Mouse (Mus musculus): Measurements from ENCODE around the gene Atp8b5. TPM values are rescaled to one million over a fixed set of nuclear protein-coding genes. Genes with fewer than 3 reads are reported as not detected.

The Atp8b5 gene
- polyA plus RNA-seq, 1 experiment: 0.36 TPM

DNA sequence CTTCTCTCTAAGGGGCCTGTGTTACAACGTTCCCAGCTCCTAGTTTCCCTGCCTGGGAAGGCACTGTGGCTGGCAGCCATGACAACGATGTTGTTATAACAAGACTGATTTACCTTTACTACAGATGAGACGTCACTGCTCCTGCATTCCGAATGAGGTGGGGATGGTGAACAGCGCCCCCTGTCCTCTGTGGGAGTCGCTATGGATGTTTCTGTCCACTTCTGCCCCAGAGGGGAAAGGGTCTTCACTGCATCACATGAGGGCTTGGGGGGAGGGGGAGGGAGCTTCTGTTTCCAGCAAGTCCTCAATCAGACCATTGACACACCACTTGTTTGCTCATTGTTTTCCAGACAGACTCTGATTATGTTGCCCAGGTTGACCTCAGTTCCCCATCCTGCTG, 27.0 kb downstream of the Atp8b5 start:
- Histone ChIP-seq H3K27me3 (ENCODE audit: control insufficient read depth, insufficient read depth, low read length) (no peaks in the 10 kb centered on the region), H3K27ac (ENCODE audit: control insufficient read depth, insufficient read depth, low read length) (no peak overlapping the region), H3K36me3 (ENCODE audit: control insufficient read depth, insufficient read depth, low read length) (no peaks in the 10 kb centered on the region), H3K4me1 (replicated peaks; ENCODE audit: control insufficient read depth, insufficient read depth, low read length) (no peaks in the 10 kb centered on the region), H3K4me3 (ENCODE audit: control insufficient read depth, insufficient read depth, low read length) (no peak overlapping the region)
- no peak for DNase-seq
- WGBS: 46% methylated on average over 6 of the region's 6 CpGs
- no peak for TF ChIP-seq CTCF (IDR thresholded peaks at IDR 0.05; ENCODE audit: borderline replicate concordance, control insufficient read depth, extremely low read depth, insufficient read depth, low read length, poor library complexity)
- TF ChIP-seq POLR2A (IDR thresholded peaks at IDR 0.05; ENCODE audit: control insufficient read depth, extremely low read depth, insufficient read depth, low read length, poor library complexity): no peak

DNA sequence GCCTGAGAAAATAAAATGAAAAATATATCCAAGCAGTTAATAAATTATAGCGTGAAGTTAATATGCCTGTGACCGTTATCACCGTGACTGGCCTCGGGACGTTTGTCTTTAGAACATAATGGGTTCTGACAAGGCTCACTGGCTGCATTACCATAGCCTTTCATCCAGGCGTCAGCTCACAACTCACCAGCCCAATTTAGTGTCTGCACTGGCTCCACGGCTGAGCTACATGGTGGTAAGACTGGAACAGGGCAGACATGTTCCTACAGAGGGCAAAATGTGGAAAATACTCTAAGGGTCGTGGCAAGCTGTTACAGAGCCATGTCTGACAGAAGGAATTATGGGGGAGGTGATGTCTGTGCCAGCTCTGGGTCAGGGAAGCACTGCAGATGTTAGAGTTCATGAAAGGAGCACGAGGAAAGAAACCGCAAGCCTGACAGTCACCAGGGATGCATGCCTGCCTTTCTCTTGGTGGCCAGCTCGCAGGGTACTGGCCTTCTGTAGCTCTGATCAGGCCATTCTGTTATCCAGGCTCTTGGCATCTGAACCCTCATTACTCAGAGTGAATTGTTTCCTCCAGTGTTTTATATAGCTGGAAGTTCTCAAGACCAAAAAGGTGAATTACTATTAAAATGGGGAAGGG, 42.9 kb downstream of the Atp8b5 start:
- no peak overlapping the region for H3K27ac ChIP-seq (ENCODE audit: control insufficient read depth, insufficient read depth, low read length)
- 89% methylated on average over 11 of the region's 11 CpGs for WGBS
- H3K27me3 ChIP-seq (ENCODE audit: control insufficient read depth, insufficient read depth, low read length): no peaks in the 10 kb centered on the region; the same call in 1 of the 2 replicates
- no peaks in the 10 kb centered on the region for H3K36me3 ChIP-seq (ENCODE audit: control insufficient read depth, insufficient read depth, low read length)
- no peaks in the 10 kb centered on the region for H3K4me1 ChIP-seq (replicated peaks; ENCODE audit: control insufficient read depth, insufficient read depth, low read length)
- no peak overlapping the region for H3K4me3 ChIP-seq (ENCODE audit: control insufficient read depth, insufficient read depth, low read length)
- no peak for DNase-seq
- TF ChIP-seq POLR2A (IDR thresholded peaks at IDR 0.05; ENCODE audit: control insufficient read depth, extremely low read depth, insufficient read depth, low read length, poor library complexity): no peak
- no peak for TF ChIP-seq CTCF (IDR thresholded peaks at IDR 0.05; ENCODE audit: borderline replicate concordance, control insufficient read depth, extremely low read depth, insufficient read depth, low read length, poor library complexity)

DNA sequence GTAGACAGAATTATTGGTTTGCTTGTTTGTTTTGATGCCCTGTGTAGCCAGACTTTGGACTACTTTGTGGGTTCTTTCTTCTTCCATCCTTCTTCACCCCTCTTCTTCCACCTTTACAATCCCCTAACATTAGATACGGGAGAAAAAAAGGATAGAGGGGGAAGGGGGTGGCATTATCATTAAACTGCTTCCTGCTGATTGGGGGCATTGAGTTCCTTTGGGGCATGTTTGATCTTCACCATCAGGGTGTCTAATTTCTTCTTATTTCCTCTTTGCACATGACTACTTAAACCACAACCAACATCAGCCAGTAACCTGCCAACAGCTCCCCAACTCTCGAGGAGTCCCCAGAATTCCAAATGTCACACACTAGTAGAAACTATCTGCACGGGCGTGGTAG, 54.6 kb downstream of the Atp8b5 start:
- TF ChIP-seq CTCF (IDR thresholded peaks at IDR 0.05; ENCODE audit: borderline replicate concordance, control insufficient read depth, extremely low read depth, insufficient read depth, low read length, poor library complexity) (no peak), POLR2A (IDR thresholded peaks at IDR 0.05; ENCODE audit: control insufficient read depth, extremely low read depth, insufficient read depth, low read length, poor library complexity) (no peak)

DNA sequence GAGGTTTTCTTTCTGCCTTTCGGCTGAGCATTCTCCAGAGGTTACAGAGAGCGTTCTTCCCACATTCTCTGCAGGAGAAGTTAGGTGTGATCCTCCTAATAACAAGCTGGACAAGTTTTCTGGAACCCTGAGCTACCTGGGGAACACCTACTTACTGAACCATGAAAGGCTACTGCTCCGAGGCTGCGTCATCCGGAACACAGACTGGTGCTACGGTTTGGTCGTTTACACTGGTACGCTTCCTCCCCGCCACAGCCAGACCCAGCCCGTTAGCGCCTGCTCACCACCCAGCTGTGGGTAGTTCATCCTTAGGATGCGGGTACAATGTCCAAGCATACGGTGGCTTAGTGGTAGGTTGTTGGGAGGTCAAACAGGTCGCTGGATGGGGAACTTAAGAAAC, 55.4 kb downstream of the Atp8b5 start:
- Histone ChIP-seq H3K27me3 (ENCODE audit: control insufficient read depth, insufficient read depth, low read length) (no peaks in the 10 kb centered on the region), H3K4me1 (replicated peaks; ENCODE audit: control insufficient read depth, insufficient read depth, low read length) (no peaks in the 10 kb centered on the region), H3K36me3 (ENCODE audit: control insufficient read depth, insufficient read depth, low read length) (no peaks in the 10 kb centered on the region), H3K4me3 (ENCODE audit: control insufficient read depth, insufficient read depth, low read length) (no peak overlapping the region), H3K27ac (ENCODE audit: control insufficient read depth, insufficient read depth, low read length) (no peak overlapping the region)
- TF ChIP-seq POLR2A (IDR thresholded peaks at IDR 0.05; ENCODE audit: control insufficient read depth, extremely low read depth, insufficient read depth, low read length, poor library complexity): no peak
- no peak for TF ChIP-seq CTCF (IDR thresholded peaks at IDR 0.05; ENCODE audit: borderline replicate concordance, control insufficient read depth, extremely low read depth, insufficient read depth, low read length, poor library complexity)
- no peak for DNase-seq
- WGBS: 90% methylated on average over 14 of the region's 14 CpGs

More for the DNA sequence above, 54.6 kb downstream of the Atp8b5 start:
- WGBS: 48% methylated on average over 4 of the region's 4 CpGs
- Histone ChIP-seq H3K27ac (ENCODE audit: control insufficient read depth, insufficient read depth, low read length) (no peak overlapping the region), H3K4me1 (replicated peaks; ENCODE audit: control insufficient read depth, insufficient read depth, low read length) (no peaks in the 10 kb centered on the region), H3K27me3 (ENCODE audit: control insufficient read depth, insufficient read depth, low read length) (no peaks in the 10 kb centered on the region), H3K36me3 (ENCODE audit: control insufficient read depth, insufficient read depth, low read length) (no peaks in the 10 kb centered on the region), H3K4me3 (ENCODE audit: control insufficient read depth, insufficient read depth, low read length) (no peak overlapping the region)
- DNase-seq: no peak

DNA sequence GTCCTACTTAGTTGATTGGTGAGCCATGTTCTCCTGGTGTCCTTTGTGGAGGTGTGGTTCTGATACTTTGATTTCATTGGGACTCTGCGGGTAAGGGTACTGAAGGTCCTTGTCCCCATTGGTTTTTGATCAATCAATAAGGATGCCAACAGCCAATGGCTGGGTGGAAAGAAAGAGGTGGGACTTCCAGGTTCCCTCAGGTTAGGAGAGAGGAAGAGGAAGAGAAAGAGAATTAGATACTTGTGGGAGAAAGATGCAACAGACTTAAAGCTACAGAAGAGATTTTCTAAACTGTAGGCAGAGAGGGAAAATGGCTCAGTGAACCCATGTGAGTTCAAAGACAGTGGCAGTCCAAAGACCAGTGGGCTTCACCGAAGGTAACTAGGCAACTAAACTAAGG, 60.2 kb downstream of the Atp8b5 start:
- Histone ChIP-seq H3K4me1 (replicated peaks; ENCODE audit: control insufficient read depth, insufficient read depth, low read length) (no peaks in the 10 kb centered on the region), H3K27me3 (ENCODE audit: control insufficient read depth, insufficient read depth, low read length) (no peaks in the 10 kb centered on the region), H3K27ac (ENCODE audit: control insufficient read depth, insufficient read depth, low read length) (no peak overlapping the region), H3K36me3 (ENCODE audit: control insufficient read depth, insufficient read depth, low read length) (no peaks in the 10 kb centered on the region), H3K4me3 (ENCODE audit: control insufficient read depth, insufficient read depth, low read length) (no peak overlapping the region)
- WGBS: 98% methylated on average over 2 of the region's 2 CpGs
- TF ChIP-seq POLR2A (IDR thresholded peaks at IDR 0.05; ENCODE audit: control insufficient read depth, extremely low read depth, insufficient read depth, low read length, poor library complexity) (no peak), CTCF (IDR thresholded peaks at IDR 0.05; ENCODE audit: borderline replicate concordance, control insufficient read depth, extremely low read depth, insufficient read depth, low read length, poor library complexity) (no peak)
- DNase-seq: no peak

DNA sequence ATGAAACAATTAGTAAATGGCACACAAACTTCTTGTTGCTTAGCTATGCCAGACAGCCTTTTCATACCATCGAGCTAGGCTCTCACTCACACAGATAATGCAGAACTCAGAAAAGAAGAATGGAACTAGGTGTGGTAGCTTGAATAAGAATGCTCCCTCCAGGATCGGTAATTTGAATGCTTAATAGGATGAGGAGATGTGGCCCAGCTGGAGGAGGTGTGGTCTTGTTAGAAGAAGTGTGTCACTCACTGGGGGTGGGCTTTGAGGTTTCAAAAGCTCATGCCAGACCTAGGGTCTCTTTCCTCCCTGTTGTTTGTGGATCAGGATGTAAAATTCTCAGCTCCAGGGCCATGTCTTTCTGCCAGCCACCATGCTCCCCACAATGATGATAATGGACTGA, 67.8 kb downstream of the Atp8b5 start:
- WGBS: 89% methylated on average over 2 of the region's 2 CpGs
- Histone ChIP-seq H3K27me3 (ENCODE audit: control insufficient read depth, insufficient read depth, low read length) (no peaks in the 10 kb centered on the region), H3K4me1 (replicated peaks; ENCODE audit: control insufficient read depth, insufficient read depth, low read length) (no peaks in the 10 kb centered on the region), H3K27ac (ENCODE audit: control insufficient read depth, insufficient read depth, low read length) (no peak overlapping the region), H3K4me3 (ENCODE audit: control insufficient read depth, insufficient read depth, low read length) (no peak overlapping the region), H3K36me3 (ENCODE audit: control insufficient read depth, insufficient read depth, low read length) (no peaks in the 10 kb centered on the region)
- DNase-seq: no peak
- TF ChIP-seq CTCF (IDR thresholded peaks at IDR 0.05; ENCODE audit: borderline replicate concordance, control insufficient read depth, extremely low read depth, insufficient read depth, low read length, poor library complexity) (no peak), POLR2A (IDR thresholded peaks at IDR 0.05; ENCODE audit: control insufficient read depth, extremely low read depth, insufficient read depth, low read length, poor library complexity) (no peak)

DNA sequence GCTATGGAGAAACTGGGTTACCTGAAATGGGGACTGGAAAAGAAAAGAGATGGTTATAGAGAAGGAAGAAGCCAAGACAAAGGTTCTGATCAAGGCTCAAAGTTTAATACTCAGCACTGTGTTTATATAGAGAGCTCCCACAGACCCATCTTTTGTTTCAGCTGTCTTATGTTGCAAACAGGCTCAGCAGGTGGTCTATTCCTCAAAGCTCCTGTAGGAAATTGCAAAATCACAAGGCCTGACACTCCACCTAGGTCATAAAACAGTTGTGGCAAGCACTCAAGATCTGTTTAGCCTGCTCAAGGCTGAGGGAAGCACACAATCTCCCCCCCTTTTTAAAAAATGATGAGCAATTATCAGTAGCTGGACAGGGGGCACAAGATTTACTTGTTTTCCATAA, 69.2 kb downstream of the Atp8b5 start:
- Histone ChIP-seq H3K4me1 (replicated peaks; ENCODE audit: control insufficient read depth, insufficient read depth, low read length) (no peaks in the 10 kb centered on the region), H3K4me3 (ENCODE audit: control insufficient read depth, insufficient read depth, low read length) (no peak overlapping the region), H3K27ac (ENCODE audit: control insufficient read depth, insufficient read depth, low read length) (no peak overlapping the region), H3K36me3 (ENCODE audit: control insufficient read depth, insufficient read depth, low read length) (no peaks in the 10 kb centered on the region), H3K27me3 (ENCODE audit: control insufficient read depth, insufficient read depth, low read length) (no peaks in the 10 kb centered on the region)
- DNase-seq: no peak
- TF ChIP-seq POLR2A (IDR thresholded peaks at IDR 0.05; ENCODE audit: control insufficient read depth, extremely low read depth, insufficient read depth, low read length, poor library complexity): no peak
- TF ChIP-seq CTCF (IDR thresholded peaks at IDR 0.05; ENCODE audit: borderline replicate concordance, control insufficient read depth, extremely low read depth, insufficient read depth, low read length, poor library complexity): no peak

All from thymus, adult 2 months (tissue).